9 mouse cellular contexts compared by ENCODE assay signal in genomic region chr13:52833220-52833619, GRCm38 (mm10).
DNase-seq lines count a peak whose midpoint lies in the region; ATAC-seq and TF ChIP-seq lines count a peak whose summit lies in the region.
"Had no signal": no experiment of that assay in that cellular context is flagged by ENCODE, and none has a peak within 500 bp of the region (broad histone marks: within the 10 kb centered on the region; RNA-seq: fewer than 3 reads in every experiment).

No protein-coding gene starts in this region.

- no peaks in the 10 kb centered on the region for H3K4me1 ChIP-seq in kidney, postnatal 0 days (replicated peaks; ENCODE audit: insufficient read depth, low read length)
- H3K4me1 ChIP-seq in kidney, embryonic 15.5 days, result no peaks in the 10 kb centered on the region
- no peaks in the 10 kb centered on the region for H3K4me1 ChIP-seq in ES-Bruce4 (ENCODE audit: control insufficient read depth, insufficient read depth, low read length)
- H3K4me1 ChIP-seq in spleen, adult 2 months (ENCODE audit: control insufficient read depth, insufficient read depth, insufficient read length), result peaks cover 3% of the 10 kb centered on the region; the same call in 1 of the 2 replicates
- H3K4me1 ChIP-seq: midbrain, embryonic 12.5 days had no signal

- WGBS in kidney, postnatal 0 days, result 84% methylated on average over 4 of the region's 4 CpGs
- WGBS in kidney, embryonic 15.5 days, result 74% methylated on average over 4 of the region's 4 CpGs
- WGBS in spleen, adult 2 months, result 71% methylated on average over 4 of the region's 4 CpGs

- H3K4me3 ChIP-seq in kidney, postnatal 0 days (replicated peaks; ENCODE audit: low read depth, low read length), result no peak overlapping the region
- H3K4me3 ChIP-seq in kidney, embryonic 15.5 days (replicated peaks), result no peak overlapping the region
- no peak overlapping the region for H3K4me3 ChIP-seq in ES-Bruce4 (ENCODE audit: low read depth, low read length)
- H3K4me3 ChIP-seq in spleen, adult 2 months (ENCODE audit: extremely low read depth, insufficient read depth, insufficient read length), result no peak overlapping the region
- H3K4me3 ChIP-seq: midbrain, embryonic 12.5 days had no signal

- ATAC-seq in kidney, postnatal 0 days (replicated peaks; ENCODE audit: low FRiP score, low read depth), result 0 out of 2 replicates have a peak, but pooled peaks have one; percentile 20
- ATAC-seq in kidney, embryonic 15.5 days (replicated peaks; ENCODE audit: low FRiP score), result no peak

- intact Hi-C loops in heart, postnatal 36 days (cut with DNase I), result no loop called here

- no peak for TF ChIP-seq EP300 in ES-Bruce4 (IDR thresholded peaks at IDR 0.05; ENCODE audit: insufficient read depth, low read depth, low read length)

- peak; percentile 61 for TF ChIP-seq CTCF in kidney, postnatal 0 days (IDR thresholded peaks at IDR 0.05; ENCODE audit: low read depth)
- TF ChIP-seq CTCF in ES-Bruce4 (IDR thresholded peaks at IDR 0.05; ENCODE audit: low read depth, low read length), result peak; percentile 86
- TF ChIP-seq CTCF in brain, embryonic 14.5 days (IDR thresholded peaks at IDR 0.05; ENCODE audit: borderline replicate concordance, extremely low read depth, insufficient read depth, insufficient read length), result peak; percentile 56; the same call in 1 of the 2 replicates
- peak; percentile 65; the same call in 1 of the 2 replicates for TF ChIP-seq CTCF in spleen, adult 2 months (IDR thresholded peaks at IDR 0.05; ENCODE audit: extremely low read depth, insufficient read depth, insufficient read length, insufficient replicate concordance)

- no peak for TF ChIP-seq POLR2A in ES-Bruce4 (IDR thresholded peaks at IDR 0.05; ENCODE audit: insufficient read depth, low read length)
- no peak for TF ChIP-seq POLR2A in brain, embryonic 14.5 days (IDR thresholded peaks at IDR 0.05; ENCODE audit: borderline replicate concordance, extremely low read depth, insufficient read depth, insufficient read length, poor library complexity, severe bottlenecking)
- TF ChIP-seq POLR2A in spleen, adult 2 months (IDR thresholded peaks at IDR 0.05; ENCODE audit: low read depth, low read length), result no peak

- DNase-seq in kidney, postnatal 0 days (ENCODE audit: low spot score), result no peak
- no peak for DNase-seq in brain, embryonic 14.5 days (ENCODE audit: low read depth)
- DNase-seq in spleen, adult 2 months (ENCODE audit: low read depth in 1 of 2, low spot score in 2 of 2), result peak in 1 of 2 experiments; percentile 25
- no peak for DNase-seq in adipocyte (ENCODE audit: low spot score)
- DNase-seq in heart, postnatal 36 days, result no peak
- no peak for DNase-seq in frontal cortex, postnatal 25 days (ENCODE audit: low spot score in 2 of 2)

- no peaks in the 10 kb centered on the region for H3K27me3 ChIP-seq in kidney, postnatal 0 days (ENCODE audit: insufficient read depth, low read length)
- no peaks in the 10 kb centered on the region for H3K27me3 ChIP-seq in kidney, embryonic 15.5 days
- H3K27me3 ChIP-seq in ES-Bruce4 (ENCODE audit: control insufficient read depth, insufficient read depth, low read length, poor library complexity, severe bottlenecking), result no peaks in the 10 kb centered on the region
- H3K27me3 ChIP-seq in spleen, adult 2 months (ENCODE audit: control insufficient read depth, insufficient read depth, low read length), result no peaks in the 10 kb centered on the region
- H3K27me3 ChIP-seq: midbrain, embryonic 12.5 days had no signal

- peaks cover 17% of the 10 kb centered on the region; the same call in 1 of the 2 replicates for H3K36me3 ChIP-seq in kidney, postnatal 0 days (ENCODE audit: insufficient read depth, low read length)
- peaks cover 32% of the 10 kb centered on the region for H3K36me3 ChIP-seq in kidney, embryonic 15.5 days
- no peaks in the 10 kb centered on the region for H3K36me3 ChIP-seq in ES-Bruce4 (ENCODE audit: control insufficient read depth, insufficient read depth, low read length, poor library complexity, severe bottlenecking)
- H3K36me3 ChIP-seq in spleen, adult 2 months (ENCODE audit: control insufficient read depth, insufficient read depth, low read length), result peaks cover 6% of the 10 kb centered on the region

- H3K4me2 ChIP-seq in kidney, postnatal 0 days (ENCODE audit: low read length), result no peak overlapping the region
- no peak overlapping the region for H3K4me2 ChIP-seq in kidney, embryonic 15.5 days
- H3K4me2 ChIP-seq: midbrain, embryonic 12.5 days had no signal

- H3K9ac ChIP-seq in kidney, postnatal 0 days (ENCODE audit: low read depth, low read length), result no peak overlapping the region
- H3K9ac ChIP-seq in kidney, embryonic 15.5 days, result no peak overlapping the region
- H3K9ac ChIP-seq in ES-Bruce4 (ENCODE audit: low read depth, poor library complexity, severe bottlenecking), result no peak overlapping the region
- H3K9ac ChIP-seq: midbrain, embryonic 12.5 days had no signal

- H3K27ac ChIP-seq in kidney, postnatal 0 days, result no peak overlapping the region
- no peak overlapping the region for H3K27ac ChIP-seq in kidney, embryonic 15.5 days
- H3K27ac ChIP-seq in ES-Bruce4 (ENCODE audit: insufficient read depth, low read length), result no peak overlapping the region
- H3K27ac ChIP-seq in spleen, adult 2 months (ENCODE audit: insufficient read depth, low read length), result no peak overlapping the region
- H3K27ac ChIP-seq: midbrain, embryonic 12.5 days had no signal

- H3K9me3 ChIP-seq in kidney, postnatal 0 days (replicated peaks; ENCODE audit: low read length), result no peaks in the 10 kb centered on the region
- H3K9me3 ChIP-seq in kidney, embryonic 15.5 days (replicated peaks), result no peaks in the 10 kb centered on the region
- H3K9me3 ChIP-seq in ES-Bruce4 (replicated peaks; ENCODE audit: control insufficient read depth, insufficient read depth, low read length, poor library complexity, severe bottlenecking), result no peaks in the 10 kb centered on the region
- H3K9me3 ChIP-seq: midbrain, embryonic 12.5 days had no signal
